Mouse (Mus musculus) liver (tissue): Measurements from ENCODE around the gene Luc7l.

ENCODE experiments used
- DNase-seq: peaks from one replicate; pipeline ENCODE4 v3.0.0-alpha.2; 2020; ENCODE audit warnings: mixed read lengths

Gene Luc7l

GRCm38 (mm10) chr17:26252539-26253251 is at the start of gene Luc7l:
Luc7l (plus strand) TSS chr17:26252896.
- peak; percentile 94 for DNase-seq

GRCm38 (mm10) chr17:26203321-26203811 is 49.3 kb upstream of the Luc7l start:
- DNase-seq = peak; percentile 23

DNA sequence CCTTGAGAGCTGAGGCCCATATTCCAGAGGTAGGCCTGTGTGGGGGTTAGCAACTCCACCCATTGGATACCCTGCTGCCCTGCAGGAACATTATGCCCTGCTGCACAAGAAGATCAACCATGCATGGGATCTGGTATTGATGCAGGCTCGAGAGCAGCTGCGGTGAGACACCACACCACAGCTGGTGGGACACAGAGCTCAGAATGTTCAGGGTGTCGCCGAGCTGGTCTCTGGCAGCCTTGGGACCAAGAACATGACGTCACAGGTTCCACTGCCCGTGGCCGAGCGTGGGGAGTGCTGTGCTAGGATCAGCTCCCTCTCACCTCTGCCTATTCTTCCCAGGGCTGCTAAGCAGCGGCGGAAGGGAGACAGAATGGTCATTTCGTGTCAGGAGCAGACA is 47.9 kb upstream of the Luc7l start:
- no peak for DNase-seq

- DNase-seq = no peak
Measured at GRCm38 (mm10) chr17:26206392-26206791, 46.3 kb upstream of the Luc7l start.

- DNase-seq = no peak
Measured at GRCm38 (mm10) chr17:26207686-26208085, 45.0 kb upstream of the Luc7l start, which contains the start of gene Arhgdig. Arhgdig (minus strand) TSS chr17:26207786.

- no peak for DNase-seq
Measured at GRCm38 (mm10) chr17:26212241-26212640, 40.5 kb upstream of the Luc7l start.

GRCm38 (mm10) chr17:26212681-26213080 is 40.0 kb upstream of the Luc7l start:
- no peak for DNase-seq

DNA sequence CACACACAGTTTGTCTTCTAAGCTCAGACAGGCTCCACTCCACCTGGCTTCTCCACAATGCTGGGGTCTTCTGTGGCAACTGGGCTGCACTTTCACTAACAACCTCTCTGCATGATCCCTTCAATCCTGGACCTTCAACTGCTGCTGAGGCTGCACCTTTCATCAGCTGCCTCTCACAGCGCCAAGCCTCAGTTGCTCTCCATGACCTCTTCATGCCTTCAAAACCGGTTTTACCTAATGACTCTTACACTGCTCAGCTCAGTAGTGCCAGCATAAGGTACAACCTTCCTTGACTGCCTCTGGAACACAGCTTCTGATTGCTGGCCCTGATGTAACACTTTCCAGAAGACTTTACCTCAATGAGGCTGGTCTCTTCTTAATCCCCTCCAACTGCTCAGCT is 31.2 kb upstream of the Luc7l start:
- no peak for DNase-seq

- DNase-seq = no peak
Measured at GRCm38 (mm10) chr17:26225150-26225549, 27.5 kb upstream of the Luc7l start.

- DNase-seq = no peak
Measured at GRCm38 (mm10) chr17:26229776-26230175, 22.9 kb upstream of the Luc7l start.

- no peak for DNase-seq
Measured at GRCm38 (mm10) chr17:26231156-26231555, 21.5 kb upstream of the Luc7l start.

- DNase-seq = peak; percentile 35
Measured at GRCm38 (mm10) chr17:26232863-26233262, 19.8 kb upstream of the Luc7l start.

GRCm38 (mm10) chr17:26234386-26234785 is 18.3 kb upstream of the Luc7l start:
- DNase-seq = no peak

- no peak for DNase-seq
Measured at GRCm38 (mm10) chr17:26235077-26235815, 17.4 kb upstream of the Luc7l start.

DNA sequence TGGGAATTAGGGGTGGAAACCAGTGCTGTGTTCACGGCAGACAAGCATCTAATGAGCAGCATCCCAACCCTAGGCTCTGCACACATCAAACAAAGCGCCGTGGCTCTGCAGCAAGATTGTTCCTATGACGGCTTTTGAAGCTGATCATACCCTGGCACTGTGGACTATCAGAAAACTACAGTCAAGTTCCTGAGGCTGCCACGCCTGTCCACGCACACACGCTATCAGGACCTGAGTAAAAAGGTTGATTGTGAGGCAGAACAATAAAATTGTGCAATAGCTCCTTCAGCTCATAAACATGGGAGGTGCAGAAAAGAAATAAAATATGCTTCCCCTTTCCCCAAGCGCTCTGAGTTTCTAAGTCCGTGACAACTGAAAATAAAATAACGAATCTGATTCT is 15.0 kb upstream of the Luc7l start:
- DNase-seq = no peak

DNA sequence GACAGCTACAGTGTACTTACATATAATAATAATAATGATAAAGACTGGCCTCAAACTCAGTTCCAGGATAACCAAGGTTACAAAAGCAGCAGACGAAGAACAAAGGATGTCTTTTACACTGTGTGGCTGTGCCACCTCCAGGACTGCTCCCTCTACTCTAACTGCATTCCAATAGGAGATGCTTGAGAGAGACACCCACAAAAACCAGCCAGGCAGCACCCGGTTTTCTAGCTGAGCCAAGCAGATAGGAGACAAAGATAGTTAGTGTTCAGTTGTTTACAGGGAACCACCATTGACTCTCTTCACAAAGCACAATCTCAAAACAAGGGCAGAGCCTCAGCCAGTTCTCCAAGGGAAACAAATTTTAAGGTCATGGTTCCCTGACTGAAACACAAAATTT is 13.1 kb upstream of the Luc7l start:
- no peak for DNase-seq

DNA sequence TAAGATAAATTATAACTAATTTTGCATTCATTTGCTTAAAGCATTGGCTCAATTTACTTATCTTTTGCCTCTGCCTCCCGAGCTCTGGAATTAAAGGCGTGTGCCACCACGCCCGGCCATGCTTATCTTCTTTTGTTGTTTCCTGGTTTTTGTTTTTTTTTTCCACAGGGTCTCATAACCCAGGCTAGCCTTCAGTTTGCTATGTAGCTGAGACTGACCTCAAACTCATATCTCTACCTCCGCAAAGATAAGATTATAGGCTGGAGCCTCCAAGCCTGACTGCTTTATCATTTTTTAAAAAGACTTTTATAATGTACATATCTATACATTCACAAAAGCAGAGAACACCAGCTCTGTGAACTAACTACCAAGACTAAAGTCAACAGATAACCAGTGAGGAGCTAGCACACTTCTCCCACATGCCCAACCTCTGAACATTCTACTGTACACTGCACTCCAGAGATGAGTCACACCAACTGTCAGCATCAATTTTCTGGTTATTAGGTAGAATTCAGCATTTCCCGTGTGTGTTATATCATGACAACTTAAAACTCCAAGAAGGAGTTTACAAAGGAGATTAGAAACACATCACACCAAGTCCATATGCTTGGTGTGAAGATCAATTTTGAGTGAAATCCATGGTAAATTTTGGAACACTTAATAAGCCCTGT is 12.4 kb upstream of the Luc7l start:
- peak; percentile 21 for DNase-seq

DNA sequence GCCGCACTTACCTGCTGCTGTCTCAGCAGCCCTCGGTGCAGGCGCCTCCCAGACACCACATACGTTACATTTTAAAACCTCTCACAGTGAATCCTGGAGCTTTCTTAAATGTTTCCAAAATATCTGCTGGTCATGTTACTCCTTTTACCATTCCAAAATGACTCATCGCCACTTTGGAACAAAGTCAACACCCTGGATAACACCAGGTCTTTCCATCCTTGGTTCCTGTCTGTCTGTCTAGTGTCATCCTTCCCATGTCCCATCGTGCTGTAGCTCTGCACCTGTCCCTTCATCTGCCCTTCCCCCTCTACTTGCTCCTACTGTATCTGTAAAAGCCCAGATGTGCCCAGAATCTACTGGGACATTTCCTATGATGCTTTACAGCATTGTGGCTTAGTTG is 11.7 kb upstream of the Luc7l start:
- no peak for DNase-seq

DNA sequence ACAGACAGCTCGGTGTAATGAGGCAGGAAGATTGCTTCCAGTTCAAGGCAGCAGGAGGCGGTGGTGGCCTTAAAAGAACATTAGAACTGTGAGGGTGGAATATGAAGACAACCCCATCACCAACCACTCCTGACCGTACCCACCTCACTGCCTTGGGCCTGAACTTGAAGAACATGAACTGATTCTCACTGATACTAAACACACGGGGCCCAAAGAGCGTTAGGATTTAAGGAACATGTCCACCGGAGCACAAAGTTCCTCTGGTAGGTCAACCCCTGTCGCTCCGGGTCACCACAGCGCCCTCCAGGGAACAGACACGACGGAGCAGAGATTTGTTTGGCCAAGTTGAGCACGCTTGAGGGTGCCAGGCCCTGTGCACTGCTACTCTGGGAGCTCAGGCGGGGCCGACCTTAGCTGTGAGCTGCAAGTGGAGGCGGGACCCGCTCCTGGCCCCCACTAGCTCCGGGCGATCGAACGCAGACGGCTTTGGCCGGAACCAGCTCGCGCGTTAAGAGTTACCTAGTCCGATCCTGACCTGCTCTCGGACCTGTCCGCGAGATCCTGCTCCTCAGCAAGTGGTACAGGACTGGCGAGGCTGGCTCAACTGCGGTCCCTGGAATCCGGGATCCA is 9.1 kb upstream of the Luc7l start:
- DNase-seq = peak; percentile 62

GRCm38 (mm10) chr17:26244101-26244841 is 8.4 kb upstream of the Luc7l start, which contains the start of gene Fam234a:
Fam234a (minus strand) TSS chr17:26244242.
- peak; percentile 95 for DNase-seq

DNA sequence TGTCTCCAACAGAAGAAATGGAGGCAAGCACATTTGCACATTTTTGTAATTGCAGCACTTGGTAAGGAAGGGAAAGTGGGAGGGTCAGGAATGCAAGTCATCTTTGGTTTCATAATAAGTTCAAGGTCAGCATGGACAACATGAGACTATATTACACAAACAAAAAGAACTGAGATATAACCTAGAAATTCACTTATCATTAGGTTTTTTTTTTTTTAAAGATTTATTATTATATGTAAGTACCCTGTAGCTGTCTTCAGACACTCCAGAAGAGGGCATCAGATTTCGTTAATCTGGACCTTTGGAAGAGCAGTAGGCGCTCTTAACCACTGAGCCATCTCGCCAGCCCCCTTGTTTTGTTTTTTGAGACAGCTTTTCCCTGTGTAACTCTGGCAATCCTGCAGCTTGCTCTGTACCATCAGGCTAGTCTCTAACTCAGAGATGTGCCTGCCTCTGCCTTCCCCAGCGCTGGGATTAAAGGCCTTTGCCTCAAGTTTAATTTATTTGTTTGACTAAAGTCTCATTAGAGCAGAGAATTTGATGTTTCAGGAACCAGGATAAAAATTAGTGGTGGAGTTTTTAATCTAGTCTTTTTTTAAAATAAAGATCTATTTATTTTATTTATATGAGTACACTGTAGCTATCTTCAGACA is 684 bp upstream of the Luc7l start:
- no peak for DNase-seq

DNA sequence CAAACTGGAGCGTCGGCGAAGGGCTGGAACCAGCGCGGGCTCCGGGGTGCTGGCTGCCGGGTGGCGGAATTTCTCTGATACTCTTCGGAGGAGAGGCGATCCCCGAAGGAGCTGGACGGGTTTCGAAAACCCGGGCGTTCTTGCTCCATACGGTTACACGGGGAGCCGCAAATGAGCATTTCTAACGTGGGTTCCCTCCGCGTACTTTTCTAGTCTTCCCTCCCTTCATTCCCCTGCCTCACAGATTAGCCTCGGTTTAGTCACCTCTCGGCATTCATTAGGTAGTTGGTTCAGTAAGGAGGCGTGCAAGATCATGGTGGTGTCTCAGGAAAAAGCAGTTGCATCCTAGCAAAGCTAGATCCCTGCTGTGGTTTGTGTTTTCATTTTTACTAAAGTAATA is 703 bp downstream of the Luc7l start:
- no peak for DNase-seq
